Mouse (Mus musculus): ENCODE measurements around the gene Efemp2. TPM values are rescaled to one million over a fixed set of nuclear protein-coding genes. Genes with fewer than 3 reads are reported as not detected.

Gene Efemp2
- polyA plus RNA-seq, 1 experiment from 2014 or later = 44.2 TPM

- H3K4me1 ChIP-seq (ENCODE audit: control insufficient read depth, insufficient read depth, low read depth, low read length) = peaks cover 42% of the 10 kb centered on the region
- H3K36me3 ChIP-seq (ENCODE audit: control insufficient read depth, insufficient read depth, low read length) = peaks cover 9% of the 10 kb centered on the region
- H3K27me3 ChIP-seq (replicated peaks; ENCODE audit: control insufficient read depth, insufficient read depth, low read length) = no peaks in the 10 kb centered on the region
- H3K9me3 ChIP-seq (ENCODE audit: control insufficient read depth, low read length) = no peaks in the 10 kb centered on the region
- H3K27ac ChIP-seq (ENCODE audit: low read depth, low read length) = no peak overlapping the region
- 75% methylated on average over 7 of the region's 7 CpGs for WGBS
- no peak overlapping the region for H3K4me2 ChIP-seq (ENCODE audit: low read length)
- no peak overlapping the region for H3K4me3 ChIP-seq (ENCODE audit: low read length)
- ATAC-seq = no peak
- no peak overlapping the region for H3K9ac ChIP-seq (ENCODE audit: low read depth, low read length)
These were observed 14.7 kb upstream of the Efemp2 start for GRCm38 (mm10) chr19:5459019-5459418.

- Histone ChIP-seq H3K4me1 (ENCODE audit: control insufficient read depth, insufficient read depth, low read depth, low read length) (peaks cover 45% of the 10 kb centered on the region), H3K4me3 (ENCODE audit: low read length) (peak overlapping the region; percentile 73), H3K27me3 (replicated peaks; ENCODE audit: control insufficient read depth, insufficient read depth, low read length) (no peaks in the 10 kb centered on the region), H3K9me3 (ENCODE audit: control insufficient read depth, low read length) (no peaks in the 10 kb centered on the region), H3K36me3 (ENCODE audit: control insufficient read depth, insufficient read depth, low read length) (peaks cover 10% of the 10 kb centered on the region), H3K27ac (ENCODE audit: low read depth, low read length) (peak overlapping the region; percentile 79), H3K9ac (ENCODE audit: low read depth, low read length) (peak overlapping the region; percentile 82), H3K4me2 (ENCODE audit: low read length) (peak overlapping the region; percentile 94)
- 26% methylated on average over 3 of the region's 3 CpGs for WGBS
- no peak for ATAC-seq
These were observed 13.9 kb upstream of the Efemp2 start for GRCm38 (mm10) chr19:5459896-5460295.

- WGBS = under 1% methylated on average over 32 of the region's 32 CpGs
These were observed 13.3 kb upstream of the Efemp2 start, which contains the start of gene Fibp for GRCm38 (mm10) chr19:5460465-5460911. Gene Fibp, plus strand, starts transcription at chr19:5460615.

GRCm38 (mm10) chr19:5461411-5461810, 12.3 kb upstream of the Efemp2 start:
- peaks cover 20% of the 10 kb centered on the region for H3K36me3 ChIP-seq (ENCODE audit: control insufficient read depth, insufficient read depth, low read length)

More at GRCm38 (mm10) chr19:5460465-5460911, 13.3 kb upstream of the Efemp2 start, which contains the start of gene Fibp:
- ATAC-seq = peak; percentile 66
- Histone ChIP-seq H3K9me3 (ENCODE audit: control insufficient read depth, low read length) (no peaks in the 10 kb centered on the region), H3K36me3 (ENCODE audit: control insufficient read depth, insufficient read depth, low read length) (peaks cover 15% of the 10 kb centered on the region), H3K27me3 (replicated peaks; ENCODE audit: control insufficient read depth, insufficient read depth, low read length) (no peaks in the 10 kb centered on the region), H3K4me2 (ENCODE audit: low read length) (peak within 1 kb of the TSS; percentile 94), H3K4me1 (ENCODE audit: control insufficient read depth, insufficient read depth, low read depth, low read length) (peaks cover 39% of the 10 kb centered on the region), H3K4me3 (ENCODE audit: low read length) (peak within 1 kb of the TSS; percentile 73), H3K9ac (ENCODE audit: low read depth, low read length) (peak within 1 kb of the TSS; percentile 82), H3K27ac (ENCODE audit: low read depth, low read length) (peak within 1 kb of the TSS; percentile 79)

GRCm38 (mm10) chr19:5463212-5463611, 10.5 kb upstream of the Efemp2 start:
- H3K27me3 ChIP-seq (replicated peaks; ENCODE audit: control insufficient read depth, insufficient read depth, low read length) = no peaks in the 10 kb centered on the region
- peaks cover 23% of the 10 kb centered on the region for H3K4me1 ChIP-seq (ENCODE audit: control insufficient read depth, insufficient read depth, low read depth, low read length)
- no peaks in the 10 kb centered on the region for H3K9me3 ChIP-seq (ENCODE audit: control insufficient read depth, low read length)
- 87% methylated on average over 9 of the region's 9 CpGs for WGBS
- peaks cover 32% of the 10 kb centered on the region for H3K36me3 ChIP-seq (ENCODE audit: control insufficient read depth, insufficient read depth, low read length)
- H3K9ac ChIP-seq (ENCODE audit: low read depth, low read length) = no peak overlapping the region
- H3K4me3 ChIP-seq (ENCODE audit: low read length) = no peak overlapping the region
- ATAC-seq = no peak
- H3K27ac ChIP-seq (ENCODE audit: low read depth, low read length) = no peak overlapping the region
- H3K4me2 ChIP-seq (ENCODE audit: low read length) = no peak overlapping the region

More at GRCm38 (mm10) chr19:5461411-5461810, 12.3 kb upstream of the Efemp2 start:
- Histone ChIP-seq H3K4me2 (ENCODE audit: low read length) (peak overlapping the region; percentile 94), H3K4me3 (ENCODE audit: low read length) (peak overlapping the region; percentile 73), H3K9ac (ENCODE audit: low read depth, low read length) (peak overlapping the region; percentile 82), H3K27ac (ENCODE audit: low read depth, low read length) (no peak overlapping the region), H3K9me3 (ENCODE audit: control insufficient read depth, low read length) (no peaks in the 10 kb centered on the region), H3K4me1 (ENCODE audit: control insufficient read depth, insufficient read depth, low read depth, low read length) (peaks cover 30% of the 10 kb centered on the region), H3K27me3 (replicated peaks; ENCODE audit: control insufficient read depth, insufficient read depth, low read length) (no peaks in the 10 kb centered on the region)
- ATAC-seq = no peak
- WGBS = 88% methylated on average over 6 of the region's 6 CpGs

GRCm38 (mm10) chr19:5463791-5464562, 9.8 kb upstream of the Efemp2 start:
- peak overlapping the region; percentile 43 for H3K9ac ChIP-seq (ENCODE audit: low read depth, low read length)
- H3K4me2 ChIP-seq (ENCODE audit: low read length) = peak overlapping the region; percentile 50
- peaks cover 22% of the 10 kb centered on the region for H3K4me1 ChIP-seq (ENCODE audit: control insufficient read depth, insufficient read depth, low read depth, low read length)
- peak; percentile 57; the same call in 1 of the 2 replicates for ATAC-seq
- no peaks in the 10 kb centered on the region for H3K9me3 ChIP-seq (ENCODE audit: control insufficient read depth, low read length)
- H3K27ac ChIP-seq (ENCODE audit: low read depth, low read length) = peak overlapping the region; percentile 69
- peaks cover 32% of the 10 kb centered on the region for H3K36me3 ChIP-seq (ENCODE audit: control insufficient read depth, insufficient read depth, low read length)
- peak overlapping the region; percentile 28 for H3K4me3 ChIP-seq (ENCODE audit: low read length)
- no peaks in the 10 kb centered on the region for H3K27me3 ChIP-seq (replicated peaks; ENCODE audit: control insufficient read depth, insufficient read depth, low read length)
- WGBS = 36% methylated on average over 14 of the region's 15 CpGs

- no peak overlapping the region for H3K4me2 ChIP-seq (ENCODE audit: low read length)
- no peak overlapping the region for H3K4me3 ChIP-seq (ENCODE audit: low read length)
- no peaks in the 10 kb centered on the region for H3K27me3 ChIP-seq (replicated peaks; ENCODE audit: control insufficient read depth, insufficient read depth, low read length)
- 94% methylated on average over 8 of the region's 8 CpGs for WGBS
- no peak overlapping the region for H3K9ac ChIP-seq (ENCODE audit: low read depth, low read length)
- H3K9me3 ChIP-seq (ENCODE audit: control insufficient read depth, low read length) = no peaks in the 10 kb centered on the region
- ATAC-seq = no peak
- no peak overlapping the region; the same call in 1 of the 2 replicates for H3K27ac ChIP-seq (ENCODE audit: low read depth, low read length)
- peaks cover 32% of the 10 kb centered on the region for H3K36me3 ChIP-seq (ENCODE audit: control insufficient read depth, insufficient read depth, low read length)
- peaks cover 19% of the 10 kb centered on the region for H3K4me1 ChIP-seq (ENCODE audit: control insufficient read depth, insufficient read depth, low read depth, low read length)
These were observed 8.7 kb upstream of the Efemp2 start for GRCm38 (mm10) chr19:5465037-5465436.

GRCm38 (mm10) chr19:5466916-5467500, 6.7 kb upstream of the Efemp2 start:
- WGBS = 93% methylated on average over 6 of the region's 6 CpGs
- Histone ChIP-seq H3K4me3 (ENCODE audit: low read length) (no peak overlapping the region), H3K4me2 (ENCODE audit: low read length) (no peak overlapping the region), H3K27ac (ENCODE audit: low read depth, low read length) (no peak overlapping the region), H3K27me3 (replicated peaks; ENCODE audit: control insufficient read depth, insufficient read depth, low read length) (no peaks in the 10 kb centered on the region), H3K9me3 (ENCODE audit: control insufficient read depth, low read length) (no peaks in the 10 kb centered on the region), H3K4me1 (ENCODE audit: control insufficient read depth, insufficient read depth, low read depth, low read length) (peaks cover 7% of the 10 kb centered on the region), H3K36me3 (ENCODE audit: control insufficient read depth, insufficient read depth, low read length) (peaks cover 29% of the 10 kb centered on the region), H3K9ac (ENCODE audit: low read depth, low read length) (no peak overlapping the region)
- no peak for ATAC-seq

- no peak within 1 kb of the TSS for H3K27ac ChIP-seq (ENCODE audit: low read depth, low read length)
- peaks cover 28% of the 10 kb centered on the region for H3K36me3 ChIP-seq (ENCODE audit: control insufficient read depth, insufficient read depth, low read length)
- no peak within 1 kb of the TSS for H3K4me3 ChIP-seq (ENCODE audit: low read length)
- no peak within 1 kb of the TSS for H3K9ac ChIP-seq (ENCODE audit: low read depth, low read length)
- peaks cover 7% of the 10 kb centered on the region for H3K4me1 ChIP-seq (ENCODE audit: control insufficient read depth, insufficient read depth, low read depth, low read length)
- no peaks in the 10 kb centered on the region for H3K9me3 ChIP-seq (ENCODE audit: control insufficient read depth, low read length)
- no peaks in the 10 kb centered on the region for H3K27me3 ChIP-seq (replicated peaks; ENCODE audit: control insufficient read depth, insufficient read depth, low read length)
- 63% methylated on average over 5 of the region's 5 CpGs for WGBS
- ATAC-seq = no peak
- no peak within 1 kb of the TSS for H3K4me2 ChIP-seq (ENCODE audit: low read length)
These were observed 5.4 kb upstream of the Efemp2 start, which contains the start of gene Ctsw for GRCm38 (mm10) chr19:5468374-5468773. Gene Ctsw, minus strand, starts transcription at chr19:5468507.

Measured in hindbrain, embryonic 16.5 days (tissue).